Mouse (Mus musculus) layer of hippocampus, postnatal 36 days (tissue): ENCODE measurements around the gene Trp53rkb. TPM values are rescaled to one million over a fixed set of nuclear protein-coding genes. Genes with fewer than 3 reads are reported as not detected.

Experiments used
- DNase-seq, 2 experiments: peaks; one replicate each; pipeline ENCODE4 v3.0.0; 2022
- total RNA-seq, 2 experiments: library from RNA; stranded (reverse); gene quantifications; 2 replicates each; pipeline ENCODE4 v1.2.3; 2021

The Trp53rkb gene
- total RNA-seq, 2 experiments from 2014 or later: 4.5 to 5.5 TPM

DNA sequence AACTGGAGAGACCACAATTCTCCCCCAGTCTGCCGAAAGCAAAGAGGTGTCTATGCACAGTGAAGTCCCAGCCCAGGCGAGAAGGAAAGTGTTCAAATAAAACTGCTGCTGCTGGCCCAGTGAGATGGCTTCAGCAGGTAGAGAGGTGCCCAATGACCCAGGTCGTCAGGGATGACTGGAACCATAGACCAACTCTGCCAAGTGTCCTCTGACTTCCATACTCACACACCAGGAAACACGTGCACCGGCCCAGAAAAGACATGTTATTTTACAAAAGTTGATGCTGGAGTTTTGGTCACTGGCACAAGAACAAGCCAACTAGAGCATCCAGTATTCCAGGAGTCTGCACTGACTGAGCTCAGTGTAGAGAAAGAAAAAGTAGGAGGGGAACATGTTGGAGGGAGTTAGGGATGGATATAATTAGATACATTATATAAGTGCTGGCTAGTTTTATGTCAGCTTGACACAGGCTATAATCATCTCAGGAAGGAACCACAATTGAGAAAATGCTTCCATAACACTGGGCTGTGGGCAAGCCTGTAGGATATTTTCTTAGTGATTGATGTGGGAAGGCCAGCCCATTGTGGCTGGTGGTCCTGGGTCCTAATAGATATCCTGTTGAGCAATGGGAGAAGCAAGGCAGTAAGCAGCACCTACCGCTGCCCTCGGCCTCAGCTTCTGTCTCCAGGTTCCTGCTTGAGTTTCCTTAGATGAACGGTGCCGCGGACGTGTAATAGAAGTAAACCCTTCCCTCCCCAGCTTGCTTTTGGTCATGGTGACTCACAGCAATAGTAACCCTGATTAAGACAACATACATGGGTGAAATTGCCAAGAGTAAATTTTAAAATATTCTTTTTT, 7.5 kb downstream of the Trp53rkb start:
- DNase-seq: no peak

DNA sequence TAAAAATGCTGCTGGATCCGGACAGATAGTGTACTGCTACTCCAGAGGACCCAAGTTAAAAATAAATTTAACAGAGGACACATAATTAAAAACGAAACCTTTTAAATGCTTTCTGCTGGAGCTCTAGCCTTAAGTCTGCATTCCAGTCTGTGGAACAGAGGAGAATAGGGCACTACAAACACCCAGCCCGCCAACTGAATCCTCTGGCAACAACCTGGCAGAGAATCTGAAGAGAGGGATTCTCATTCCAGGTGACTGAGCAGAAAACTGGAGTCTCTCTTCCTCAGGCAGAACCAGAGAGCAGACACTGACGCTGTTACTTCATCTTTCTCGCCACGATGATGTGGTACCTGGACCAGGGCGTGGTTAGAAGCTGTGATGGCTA, 8.1 kb downstream of the Trp53rkb start:
- no peak for DNase-seq

DNA sequence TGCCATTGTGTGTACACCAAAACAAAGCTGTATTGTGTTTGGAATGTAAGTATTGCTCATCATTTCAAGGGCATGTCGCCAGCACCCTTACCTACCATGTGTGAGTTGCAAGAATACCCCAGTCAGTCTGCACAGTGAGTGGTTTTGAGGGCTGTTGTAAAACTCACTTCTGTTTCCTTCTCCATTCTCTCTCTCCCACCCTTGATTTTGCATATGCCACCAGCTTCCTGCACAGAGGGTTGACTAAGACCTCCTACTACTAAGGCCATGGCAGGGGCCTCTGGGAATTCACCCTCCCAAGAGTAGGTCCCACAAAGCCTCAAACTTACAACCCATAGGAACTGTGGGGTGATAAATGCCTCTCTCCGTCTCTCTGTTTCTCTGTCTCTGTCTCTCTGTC, 9.1 kb downstream of the Trp53rkb start:
- no peak for DNase-seq

DNA sequence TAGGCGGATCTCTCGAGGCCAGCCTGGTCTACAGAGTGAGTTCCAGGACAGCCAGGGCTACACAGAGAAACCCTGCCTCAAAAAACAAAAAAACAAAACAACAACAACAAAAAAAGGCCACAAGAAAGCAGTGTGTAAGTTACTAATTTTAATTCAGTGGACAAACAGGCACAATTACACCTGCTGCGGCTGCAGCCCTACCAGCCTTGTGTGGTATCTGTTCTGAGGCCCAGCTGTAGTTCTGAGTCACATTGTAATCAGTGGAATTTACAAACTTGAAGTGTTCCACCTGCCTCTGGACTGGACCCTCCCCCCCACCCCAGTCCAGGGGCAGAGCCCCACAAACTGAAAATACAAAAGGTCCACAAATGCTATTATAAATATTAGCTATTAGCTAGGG, 11.0 kb downstream of the Trp53rkb start:
- no peak for DNase-seq

DNA sequence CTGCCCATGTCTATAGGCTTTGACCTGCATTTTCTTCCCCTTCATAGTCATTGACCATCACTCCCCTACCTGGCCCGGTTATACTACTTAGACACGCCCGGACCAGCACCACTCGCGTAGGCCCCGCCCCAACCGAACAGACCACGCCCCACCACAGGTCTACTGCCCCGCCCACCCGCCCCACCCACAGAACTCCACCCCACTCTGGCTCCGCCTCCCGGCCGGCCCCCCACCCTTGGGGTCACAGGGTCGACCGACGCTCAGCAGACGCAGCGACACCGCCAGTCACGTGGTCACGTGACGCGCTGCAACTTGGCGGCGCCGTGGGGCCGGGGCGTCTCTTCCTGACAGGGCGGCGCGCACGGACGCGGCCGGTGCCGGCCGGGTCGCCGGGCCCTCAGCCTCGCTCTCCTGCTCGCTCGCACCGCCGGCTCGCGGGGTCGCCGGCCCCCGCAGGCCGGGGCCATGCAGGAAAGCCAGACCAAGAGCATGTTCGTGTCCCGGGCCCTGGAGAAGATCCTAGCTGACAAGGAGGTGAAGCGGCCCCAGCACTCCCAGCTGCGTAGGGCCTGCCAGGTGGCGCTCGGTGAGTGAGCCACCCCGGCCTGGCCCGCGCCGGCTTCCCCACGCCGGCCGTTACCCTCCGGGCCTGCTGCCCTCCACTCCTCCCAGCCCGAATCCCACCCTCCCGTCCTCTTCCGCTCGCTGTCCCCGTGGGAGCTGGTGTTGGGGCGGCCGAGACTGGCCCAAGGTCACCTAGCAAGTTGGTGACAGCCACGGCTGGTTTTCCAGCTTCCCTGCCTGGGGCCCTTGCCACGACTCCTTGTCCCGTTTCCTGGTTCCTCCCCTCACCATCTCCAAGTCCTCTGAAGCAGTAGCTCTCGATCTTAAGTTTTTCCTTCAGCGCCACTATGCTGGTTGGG, 13.2 kb downstream of the Trp53rkb start, which contains the start of gene Arfgef2:
TSS of gene Arfgef2 (plus strand) at position 339 of the 923 bp plus-strand sequence.
- peak; percentile 81 to 85 for DNase-seq

DNA sequence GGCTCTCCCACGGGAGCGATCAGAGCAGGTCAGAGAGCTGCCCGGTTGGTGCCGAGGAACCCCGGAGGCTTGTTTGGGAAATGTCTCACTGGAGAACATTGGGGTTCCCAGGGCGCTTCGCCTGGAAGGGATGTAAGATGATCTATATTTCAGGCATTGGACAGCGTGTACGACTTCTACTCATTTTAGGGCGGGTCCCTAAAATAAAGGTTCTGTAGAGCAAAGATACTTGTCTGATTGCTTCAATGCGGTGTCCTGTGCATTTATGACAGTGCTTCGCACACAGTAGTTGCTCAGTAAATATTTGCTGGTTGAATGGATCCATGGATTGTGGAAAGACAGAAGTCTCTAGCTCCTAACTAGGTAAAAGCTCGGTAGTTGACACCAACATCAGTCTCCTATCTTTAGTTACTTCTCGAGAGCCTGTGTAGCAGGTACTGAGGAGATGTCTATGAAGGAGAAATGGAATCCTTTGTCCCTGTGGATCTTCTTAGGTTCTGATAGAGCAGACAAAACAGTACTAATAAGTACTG, 13.9 kb downstream of the Trp53rkb start:
- no peak for DNase-seq

DNA sequence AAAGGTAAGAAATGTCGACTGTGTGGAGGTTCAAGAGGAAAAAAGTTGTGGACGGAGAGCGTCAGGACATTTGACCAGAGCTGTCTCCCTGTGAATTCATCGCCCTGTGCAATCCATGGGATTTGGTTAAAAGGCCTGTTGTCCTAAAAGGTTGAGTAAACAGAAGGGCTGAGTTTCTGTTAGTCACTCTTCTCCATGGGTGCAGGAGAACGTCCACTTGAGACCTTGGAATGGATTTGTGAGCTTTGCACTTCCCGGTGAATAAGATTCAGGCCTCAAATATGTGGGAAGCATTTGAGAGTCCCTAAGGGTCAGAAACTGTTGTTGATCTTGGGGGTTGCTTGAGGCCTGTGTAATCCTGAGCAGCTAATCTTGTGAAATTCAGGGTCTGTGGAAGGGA, 14.5 kb downstream of the Trp53rkb start:
- no peak for DNase-seq

DNA sequence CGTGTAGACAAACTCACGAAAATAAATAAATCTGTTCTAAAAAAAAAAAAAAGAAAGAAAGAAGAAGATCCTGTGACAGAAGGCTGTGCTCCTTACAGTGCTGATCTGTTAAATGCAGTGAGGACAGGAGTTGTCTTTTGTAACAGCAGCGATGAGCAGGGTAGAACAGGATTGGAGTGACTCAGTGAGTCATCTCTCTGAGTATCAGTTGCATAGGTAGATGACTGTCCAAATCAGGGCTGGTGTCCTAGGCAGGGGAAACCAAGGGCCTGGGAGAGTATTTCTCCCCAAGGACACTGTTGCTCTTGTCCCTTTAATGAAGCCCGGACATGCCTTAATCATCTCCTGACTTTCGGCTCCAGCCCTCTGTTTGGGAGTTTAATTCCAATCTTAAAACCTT, 17.2 kb downstream of the Trp53rkb start:
- no peak for DNase-seq

DNA sequence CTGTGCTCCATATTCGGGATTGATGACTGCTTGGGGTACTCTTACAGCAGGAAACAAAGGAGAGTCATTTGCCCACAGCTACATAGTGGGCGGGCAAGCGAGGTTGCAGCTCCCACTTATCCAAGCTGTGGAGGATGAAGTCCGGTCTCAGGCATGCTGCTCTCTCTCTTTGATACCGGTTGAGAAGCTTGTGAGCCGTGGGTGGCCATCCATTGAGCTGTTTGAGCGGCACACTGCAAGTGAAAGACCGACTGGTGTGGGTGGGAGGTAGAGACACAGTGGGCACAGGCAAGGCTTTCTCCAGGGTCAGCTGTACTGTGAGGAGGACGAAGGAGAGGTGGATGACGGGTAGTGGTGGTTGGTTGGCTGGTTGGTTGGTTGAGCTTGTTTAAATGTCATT, 18.5 kb downstream of the Trp53rkb start:
- no peak for DNase-seq

DNA sequence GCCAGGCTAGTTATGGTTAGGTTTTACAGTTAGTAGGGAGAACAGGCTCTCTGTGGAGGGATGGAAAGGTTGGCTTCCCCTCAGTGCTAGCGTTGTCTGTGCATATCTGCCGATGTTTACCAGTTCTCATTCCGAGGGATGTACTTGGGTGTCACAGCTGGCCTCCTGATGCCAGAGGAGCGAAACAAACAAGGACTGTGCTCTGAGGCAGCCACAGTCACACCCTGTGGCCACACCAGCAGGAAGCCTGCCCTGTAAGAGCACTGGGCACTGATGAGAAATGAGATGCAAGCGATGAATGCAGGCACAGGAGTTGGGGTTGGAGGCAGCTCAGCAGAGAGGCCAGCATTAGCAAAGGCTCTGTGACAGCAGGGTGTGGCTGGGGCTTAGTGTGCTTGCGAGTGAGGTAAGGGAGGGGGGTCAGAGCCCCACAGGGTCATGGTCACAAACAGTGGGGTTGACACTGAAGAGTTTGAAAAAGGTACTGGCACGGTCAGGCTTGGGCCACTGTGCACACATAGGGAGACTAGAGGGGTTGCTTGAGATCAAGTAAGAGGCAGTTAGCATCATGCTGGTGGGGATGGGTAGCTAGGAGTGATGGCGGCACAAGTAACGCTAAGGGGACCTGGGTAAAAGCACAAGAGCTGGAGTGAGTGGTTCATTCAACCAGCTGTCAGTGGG, 26.3 kb downstream of the Trp53rkb start:
- no peak for DNase-seq

DNA sequence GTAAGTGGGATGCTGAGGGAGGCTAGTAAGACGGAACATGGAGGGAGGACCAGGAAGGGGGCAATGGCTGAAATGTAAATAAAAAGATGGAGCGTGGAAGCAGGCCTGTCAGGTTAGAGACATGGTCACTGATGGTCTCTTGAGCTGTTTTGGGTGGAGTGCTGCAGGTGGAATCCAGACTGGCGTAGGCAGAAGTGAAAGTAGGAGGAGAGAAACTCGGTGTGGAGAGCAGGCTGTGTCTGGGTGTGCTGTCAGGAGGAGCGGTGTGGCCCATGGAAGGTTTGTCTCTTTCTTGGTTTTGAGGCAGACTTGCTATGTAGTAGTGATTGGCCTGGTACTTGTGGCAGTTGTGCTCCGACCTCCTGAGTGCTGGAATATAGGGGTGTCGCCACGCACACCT, 27.5 kb downstream of the Trp53rkb start:
- DNase-seq: no peak

DNA sequence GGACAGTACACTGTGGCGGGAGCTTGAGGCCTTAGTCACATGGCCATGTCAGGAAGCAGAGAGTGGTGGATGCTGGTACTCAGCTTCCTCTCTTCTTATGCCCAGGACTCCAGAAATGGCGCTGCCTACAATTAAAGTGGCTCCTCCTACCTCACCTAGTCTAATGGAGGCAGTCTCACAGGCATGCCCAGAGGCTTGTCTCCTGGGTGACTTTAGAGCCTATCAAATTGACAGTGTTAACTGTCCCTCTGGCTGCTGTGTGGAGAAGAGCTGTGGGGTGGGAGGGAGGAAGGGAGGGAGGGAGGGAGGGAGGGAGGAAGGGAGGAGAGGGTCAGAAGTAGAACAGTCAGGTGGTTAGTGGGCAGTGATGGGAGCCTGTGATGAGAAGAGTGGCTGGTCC, 28.5 kb downstream of the Trp53rkb start:
- DNase-seq: no peak

DNA sequence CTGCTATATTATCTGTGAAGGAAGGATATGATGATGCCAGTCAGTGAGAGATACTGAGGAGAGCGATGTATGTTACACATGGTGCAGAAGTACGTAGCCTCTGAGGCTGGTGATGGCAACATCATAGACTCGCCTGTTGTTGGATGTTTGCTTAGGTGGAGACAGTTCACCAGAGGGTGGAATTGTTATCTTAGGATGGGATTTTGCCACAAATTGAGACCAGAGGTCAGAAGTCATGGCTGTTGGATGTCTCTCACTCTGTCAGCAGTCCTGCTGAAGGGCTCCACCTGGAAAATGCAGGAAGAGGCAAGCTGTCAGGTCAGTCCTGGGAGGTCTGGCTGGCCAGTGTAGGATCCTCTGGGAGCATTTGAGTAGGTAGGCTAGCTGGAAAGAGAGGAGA, 29.1 kb downstream of the Trp53rkb start:
- DNase-seq: no peak

DNA sequence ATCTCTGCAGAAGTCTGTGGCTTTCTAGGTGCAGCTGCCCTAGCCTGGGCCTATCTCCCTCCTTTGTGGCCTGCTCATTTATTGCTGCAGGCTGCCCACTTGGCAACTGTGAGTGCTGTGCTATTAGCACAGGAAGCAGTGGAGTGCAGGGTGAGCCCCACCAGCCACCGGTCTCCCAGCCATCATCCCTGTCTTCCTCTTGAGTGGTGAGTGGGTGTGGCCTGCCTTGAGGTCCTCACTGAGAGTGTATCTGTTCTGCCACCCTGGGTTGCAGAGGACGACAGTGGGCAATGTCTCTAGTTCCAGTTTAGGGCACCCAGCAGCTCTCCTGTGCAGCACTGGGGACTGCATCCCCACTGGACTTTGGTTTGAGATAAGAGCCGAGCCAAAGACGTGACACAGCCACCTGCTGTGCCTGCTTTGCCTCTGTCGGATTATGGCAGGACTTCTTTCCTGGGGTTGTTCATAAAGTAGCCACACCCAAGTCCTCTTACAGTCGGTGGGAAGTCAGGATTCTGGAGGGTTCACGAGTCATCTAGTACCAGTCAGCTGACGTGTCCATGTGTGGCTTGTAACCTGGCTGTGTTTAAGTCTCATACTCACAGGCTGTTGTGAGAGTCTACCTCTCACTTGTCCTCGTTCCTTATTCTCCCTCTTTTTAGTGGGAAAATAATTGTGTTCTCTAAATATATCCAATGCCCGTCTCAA, 29.9 kb downstream of the Trp53rkb start:
- no peak for DNase-seq

DNA sequence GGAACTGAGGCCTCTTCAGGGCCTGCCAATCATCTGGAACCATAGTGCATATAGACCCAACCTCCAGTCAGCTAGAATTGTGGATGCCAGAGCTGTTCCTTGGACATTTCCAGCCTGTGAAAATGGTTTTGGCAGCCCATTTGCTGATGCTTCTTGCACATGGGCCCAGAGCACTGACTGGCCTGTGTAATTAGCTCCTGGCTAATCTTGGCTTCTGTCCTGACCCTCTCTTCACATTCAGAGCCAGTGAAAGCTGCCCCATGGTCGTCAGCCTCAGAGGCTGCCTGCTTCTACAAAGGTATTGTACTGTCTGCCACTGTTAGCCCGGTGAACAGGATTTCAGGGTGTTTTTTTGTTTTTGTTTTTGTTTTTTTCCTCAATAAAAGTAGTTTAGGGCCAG, 30.6 kb downstream of the Trp53rkb start:
- DNase-seq: no peak

DNA sequence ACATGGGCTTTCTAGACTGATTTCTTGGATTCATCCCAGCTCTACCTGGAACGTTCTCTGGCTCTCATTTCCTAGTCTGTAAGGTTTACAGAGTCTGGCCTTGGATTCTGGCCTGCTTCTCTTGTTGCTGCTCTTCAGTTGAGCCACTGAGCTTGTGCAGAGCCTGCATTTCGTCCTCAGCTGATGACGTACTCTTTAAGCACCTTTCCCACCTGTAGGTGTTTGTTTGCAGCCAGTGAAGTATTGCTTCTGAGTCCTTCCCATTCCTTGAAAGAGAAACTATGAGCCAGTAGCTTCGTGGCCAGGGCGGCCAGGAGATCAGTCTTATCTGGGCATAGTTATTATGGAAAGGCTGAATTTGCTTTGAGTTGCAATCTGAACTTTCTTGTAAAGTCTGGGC, 32.1 kb downstream of the Trp53rkb start:
- no peak for DNase-seq

DNA sequence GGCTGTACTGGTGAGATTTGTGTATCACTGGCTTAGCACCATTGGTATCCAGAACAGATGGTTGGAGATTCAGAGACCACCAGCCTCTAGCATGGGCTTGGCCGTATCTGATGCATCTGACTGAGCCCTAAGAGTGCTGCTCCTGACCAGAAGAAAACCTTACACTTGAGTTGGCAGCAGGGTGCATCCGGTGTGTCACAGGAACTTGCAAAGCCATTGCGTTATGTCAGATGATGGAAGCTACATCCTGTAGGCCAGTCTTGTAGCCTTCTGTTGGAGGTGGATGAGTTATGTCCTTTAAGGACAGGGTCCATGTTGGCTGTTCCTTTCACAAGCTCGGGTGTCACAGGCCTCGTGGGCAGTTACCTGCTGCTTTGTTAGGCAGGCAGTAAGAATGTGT, 32.7 kb downstream of the Trp53rkb start:
- no peak for DNase-seq

DNA sequence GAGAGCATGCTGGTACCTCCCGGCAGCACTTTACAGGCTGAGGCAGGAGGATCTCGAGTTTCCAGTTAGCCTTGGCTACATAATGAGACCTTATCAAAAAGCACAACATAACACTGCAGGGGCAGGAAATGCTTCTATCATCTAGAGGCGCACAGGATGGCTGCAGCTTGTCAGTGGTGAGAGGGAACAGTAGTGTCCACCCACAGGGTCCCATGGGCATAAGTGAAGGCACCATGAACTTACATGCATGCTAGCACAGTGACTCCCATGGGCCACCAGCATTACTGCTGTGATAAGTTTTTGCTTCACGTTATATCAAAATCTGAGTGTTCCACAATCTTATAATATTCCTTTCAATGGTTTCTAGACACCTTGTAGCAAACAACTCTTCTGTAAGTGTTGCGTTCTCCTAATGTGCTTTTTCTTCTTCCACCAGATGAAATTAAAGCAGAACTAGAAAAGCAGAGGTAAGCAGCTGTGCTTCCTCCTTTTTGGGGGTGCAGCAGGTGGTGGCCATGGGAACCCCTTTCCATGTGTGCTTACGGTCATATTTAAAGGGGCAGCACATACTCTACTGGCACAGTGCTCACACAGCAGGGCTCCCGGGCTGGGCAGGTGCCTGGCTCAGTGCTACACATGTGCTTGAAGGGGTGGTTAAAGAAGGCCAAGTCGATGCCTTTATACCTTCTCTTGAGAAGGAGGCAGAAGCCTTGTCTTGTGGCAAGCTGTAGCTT, 34.3 kb downstream of the Trp53rkb start:
- DNase-seq: no peak

DNA sequence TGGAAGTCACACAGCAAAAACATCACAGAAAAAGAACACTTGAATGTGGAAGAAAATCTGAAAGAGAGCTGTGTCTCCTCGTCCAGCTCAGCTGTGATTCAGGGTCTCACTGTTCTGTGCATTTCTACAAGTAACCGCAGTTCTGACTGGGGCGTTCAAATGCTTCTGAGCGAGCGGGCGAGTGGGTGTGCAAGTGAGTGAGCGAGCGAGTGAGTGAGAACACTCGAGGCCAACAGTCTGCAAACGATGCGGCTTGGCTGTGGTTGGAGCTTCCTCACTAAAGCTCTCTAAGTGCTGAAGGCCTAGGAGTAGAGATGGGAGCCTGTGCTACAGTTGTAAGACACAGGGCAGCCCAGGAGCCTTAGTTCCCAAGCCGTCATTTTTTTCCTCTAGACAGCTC, 36.0 kb downstream of the Trp53rkb start:
- DNase-seq: peak; percentile 33 to 46

DNA sequence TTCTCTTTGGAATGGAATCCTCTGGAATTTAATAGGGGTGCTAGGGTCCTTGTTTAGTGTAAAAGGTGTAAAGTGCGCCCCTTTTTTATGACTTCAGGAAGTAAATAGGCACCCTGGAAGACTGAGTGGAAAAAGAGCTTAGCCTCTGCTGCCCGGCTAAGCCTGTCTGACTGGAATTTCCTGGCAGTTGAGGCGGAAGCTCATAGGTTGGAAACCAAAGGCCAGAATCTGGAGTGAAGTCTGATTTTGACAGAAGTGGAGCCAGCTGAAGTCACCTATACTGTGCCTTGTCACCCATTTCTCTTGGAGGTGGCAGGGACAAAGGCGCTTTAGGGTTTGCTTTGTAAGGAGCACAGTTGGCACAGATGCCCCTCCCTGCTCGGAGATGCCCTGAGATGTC, 38.0 kb downstream of the Trp53rkb start:
- no peak for DNase-seq

DNA sequence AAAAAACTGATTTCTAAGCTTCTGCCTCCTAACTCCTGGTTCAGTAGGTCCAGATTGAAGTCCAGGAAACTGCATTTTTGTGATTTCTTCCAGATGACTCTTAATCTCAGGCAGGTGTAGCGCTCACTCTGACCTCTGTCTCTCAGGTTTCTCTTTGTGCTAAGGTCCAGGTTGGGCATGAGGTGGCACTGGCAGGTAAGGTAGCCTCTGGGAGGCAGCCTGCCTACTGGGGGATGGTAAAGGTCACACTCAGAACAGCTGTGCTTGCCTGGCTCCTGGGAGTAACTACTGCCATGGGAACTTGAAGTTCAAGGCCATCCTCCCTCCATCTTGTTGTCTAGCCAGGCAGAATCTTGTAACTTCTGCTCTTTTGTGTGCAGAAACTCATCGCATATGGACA, 41.8 kb downstream of the Trp53rkb start:
- no peak for DNase-seq
